10 mouse cellular contexts compared by ENCODE assay signal in the genomic region with DNA sequence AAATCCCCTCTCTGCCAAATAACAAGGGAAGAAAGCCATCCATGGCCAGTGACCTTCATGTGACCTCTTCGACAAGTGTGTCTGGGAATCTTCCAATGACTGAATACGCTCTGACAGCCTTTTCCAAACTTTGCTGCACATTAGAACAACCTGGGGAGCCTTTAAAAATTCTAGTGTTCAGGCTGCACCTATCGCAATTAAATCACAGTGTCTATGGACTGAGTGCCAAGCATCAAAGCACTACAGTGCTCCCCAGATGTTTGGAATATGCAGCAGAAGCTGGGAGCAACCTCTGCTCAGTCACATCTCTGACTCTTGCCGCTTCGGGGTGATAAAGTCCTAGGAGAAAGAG.
DNase-seq lines count a peak whose midpoint lies in the region; ATAC-seq lines count a peak whose summit lies in the region.
"Had no signal": no experiment of that assay in that cellular context is flagged by ENCODE, and none has a peak within 500 bp of the region (broad histone marks: within the 10 kb centered on the region; RNA-seq: fewer than 3 reads in every experiment).

No protein-coding gene starts in this region.

- 0 out of 2 replicates have a peak, but pooled peaks cover 9% of the 10 kb centered on the region for H3K4me1 ChIP-seq in heart, embryonic 10.5 days
- peaks cover 21% of the 10 kb centered on the region for H3K4me1 ChIP-seq in embryonic facial prominence, embryonic 10.5 days
- H3K4me1 ChIP-seq in midbrain, embryonic 16.5 days (ENCODE audit: control insufficient read depth, insufficient read depth, low read length), result peaks cover 9% of the 10 kb centered on the region

- no peak overlapping the region for H3K4me2 ChIP-seq in midbrain, embryonic 16.5 days (ENCODE audit: low read length)

- no peaks in the 10 kb centered on the region for H3K36me3 ChIP-seq in heart, embryonic 10.5 days
- no peaks in the 10 kb centered on the region for H3K36me3 ChIP-seq in embryonic facial prominence, embryonic 10.5 days (replicated peaks)
- no peaks in the 10 kb centered on the region for H3K36me3 ChIP-seq in midbrain, embryonic 16.5 days (ENCODE audit: control insufficient read depth, insufficient read depth, low read length)

- no peak for ATAC-seq in midbrain, embryonic 16.5 days
- no peak for ATAC-seq in megakaryocyte, adult 5-6 weeks (ENCODE audit: poor library complexity, severe bottlenecking)

- no peaks in the 10 kb centered on the region for H3K9me3 ChIP-seq in heart, embryonic 10.5 days
- no peaks in the 10 kb centered on the region for H3K9me3 ChIP-seq in embryonic facial prominence, embryonic 10.5 days
- H3K9me3 ChIP-seq in midbrain, embryonic 16.5 days (replicated peaks; ENCODE audit: control insufficient read depth, low read length, poor library complexity, severe bottlenecking), result no peaks in the 10 kb centered on the region

- intact Hi-C loops in heart, postnatal 25 days (cut with DNase I), result no loop called here

- DNase-seq in heart, embryonic 10.5 days (ENCODE audit: low spot score), result no peak
- no peak for DNase-seq in heart, postnatal 25 days (ENCODE audit: low spot score)
- DNase-seq in kidney, postnatal 10 days, result peak; percentile 10
- DNase-seq in kidney, adult 9 months, result no peak
- DNase-seq in embryonic facial prominence, embryonic 10.5 days (ENCODE audit: low spot score), result peak; percentile 26
- no peak for DNase-seq in urinary bladder, postnatal 4 days (ENCODE audit: low spot score in 2 of 2)
- DNase-seq: thymus, postnatal 36 days had no signal

- no peaks in the 10 kb centered on the region for H3K27me3 ChIP-seq in heart, embryonic 10.5 days (ENCODE audit: insufficient read depth, poor library complexity, severe bottlenecking)
- no peaks in the 10 kb centered on the region for H3K27me3 ChIP-seq in embryonic facial prominence, embryonic 10.5 days (replicated peaks; ENCODE audit: low read depth, poor library complexity, severe bottlenecking)
- no peaks in the 10 kb centered on the region for H3K27me3 ChIP-seq in midbrain, embryonic 16.5 days (ENCODE audit: control insufficient read depth, insufficient read depth, low read depth, low read length)

- no peak overlapping the region for H3K4me3 ChIP-seq in heart, embryonic 10.5 days
- no peak overlapping the region for H3K4me3 ChIP-seq in embryonic facial prominence, embryonic 10.5 days
- H3K4me3 ChIP-seq in midbrain, embryonic 16.5 days (ENCODE audit: low read depth, low read length), result no peak overlapping the region
- H3K4me3 ChIP-seq: myocyte had no signal

- peak overlapping the region; percentile 36; the same call in 1 of the 2 replicates for H3K27ac ChIP-seq in heart, embryonic 10.5 days
- H3K27ac ChIP-seq in embryonic facial prominence, embryonic 10.5 days (replicated peaks), result no peak overlapping the region; the same call in 1 of the 2 replicates
- 0 out of 2 replicates have a peak overlapping the region, but pooled peaks have one; percentile 44 for H3K27ac ChIP-seq in midbrain, embryonic 16.5 days (ENCODE audit: low read length)

- 55% methylated on average over 5 of the region's 5 CpGs for WGBS in heart, embryonic 10.5 days
- WGBS in embryonic facial prominence, embryonic 10.5 days, result 55% methylated on average over 5 of the region's 5 CpGs
- 58% methylated on average over 5 of the region's 5 CpGs for WGBS in midbrain, embryonic 16.5 days

- no peak overlapping the region for H3K9ac ChIP-seq in midbrain, embryonic 16.5 days (ENCODE audit: low read depth, low read length)

Comparison
In these comparisons a context has a peak if more than half of its experiments do, and no peak if none do; other contexts are left out.
1. DNase-seq: peak in kidney, postnatal 10 days (single experiment) and embryonic facial prominence, embryonic 10.5 days (single experiment); none in heart, embryonic 10.5 days (single experiment), heart, postnatal 25 days (single experiment), kidney, adult 9 months (single experiment) and urinary bladder, postnatal 4 days (0 of 2).